Mouse (Mus musculus) hindbrain, embryonic 12.5 days (tissue): Measurements from ENCODE around the gene Ddx47. TPM values are rescaled to one million over a fixed set of nuclear protein-coding genes. Genes with fewer than 3 reads are reported as not detected.
A peak's percentile ranks its signal among the peaks of the same experiment; 100 is the strongest.

Experiments
- ATAC-seq: fragments of 200-750 bp; cut with Nextera tagmentation; 2 replicates; pipeline ENCODE4 v1.8.0; 2017; ENCODE audit warnings: moderate TSS enrichment; ENCODE audit not compliant: low FRiP score
- H3K27ac ChIP-seq: fragments of 300-500 bp; sonication (generic); 2 replicates; pipeline ENCODE4 v1.5.1; 2016; ENCODE audit warnings: mild to moderate bottlenecking
- H3K27me3 ChIP-seq: fragments of 300-500 bp; sonication (generic); 2 replicates; pipeline ENCODE4 v1.6.1; 2016; ENCODE audit warnings: mild to moderate bottlenecking
- H3K36me3 ChIP-seq: fragments of 300-500 bp; sonication (generic); 2 replicates; pipeline ENCODE4 v1.6.1; 2016; ENCODE audit warnings: mild to moderate bottlenecking
- H3K4me1 ChIP-seq: fragments of 300-500 bp; sonication (generic); 2 replicates; pipeline ENCODE4 v1.6.1; 2016
- H3K4me2 ChIP-seq: fragments of 300-500 bp; sonication (generic); replicated peaks from 2 replicates; pipeline ENCODE4 v1.6.1; 2016; ENCODE audit warnings: mild to moderate bottlenecking
- H3K4me3 ChIP-seq: fragments of 300-500 bp; sonication (generic); 2 replicates; pipeline ENCODE4 v1.5.1; 2016; ENCODE audit warnings: mild to moderate bottlenecking
- H3K9ac ChIP-seq: fragments of 300-500 bp; sonication (generic); 2 replicates; pipeline ENCODE4 v1.6.1; 2016; ENCODE audit warnings: mild to moderate bottlenecking, moderate library complexity
- H3K9me3 ChIP-seq: fragments of 300-500 bp; sonication (generic); replicated peaks from 2 replicates; pipeline ENCODE4 v1.6.1; 2016; ENCODE audit warnings: mild to moderate bottlenecking
- WGBS: fragments of 180-500 bp; shearing (Covaris S2); methylation state at CpG from one replicate; pipeline ENCODE4 v1.1.7; 2016; 5-methylcytosine and 5-hydroxymethylcytosine counted together
- polyA plus RNA-seq: library from polyadenylated mRNA; unstranded; fragments of >200 nt; fragmentation: Nextera tagmentation; extraction: Ambion mirVana; gene quantifications from 2 replicates; pipeline ENCODE4 v1.2.1, GENCODE M21; 2016

Gene Ddx47
- polyA plus RNA-seq, 1 experiment from 2014 or later = 84.0 TPM

DNA sequence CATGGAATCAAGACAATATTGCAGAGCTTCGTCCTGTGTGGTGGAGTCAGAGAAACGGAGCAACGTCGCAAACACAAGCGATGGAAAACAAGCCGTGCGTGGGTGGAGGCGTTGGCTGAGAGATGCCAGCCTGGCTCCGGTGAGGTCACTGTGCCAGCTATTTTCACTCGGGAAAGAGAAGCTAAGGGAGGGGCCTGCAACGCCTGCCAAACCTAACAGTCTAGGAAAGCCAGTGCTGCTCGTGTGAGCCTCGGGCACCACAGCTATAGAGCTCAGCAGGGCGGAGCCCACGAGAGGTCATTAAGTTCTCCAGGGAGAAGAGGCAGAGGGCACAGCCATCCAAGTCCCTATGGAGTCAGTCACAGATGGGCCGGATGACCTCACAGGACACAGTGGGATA, 37.5 kb downstream of the Ddx47 start:
- Histone ChIP-seq H3K27me3 (peaks cover 2% of the 10 kb centered on the region; the same call in 1 of the 2 replicates), H3K4me2 (no peak overlapping the region), H3K27ac (no peak overlapping the region), H3K4me1 (no peaks in the 10 kb centered on the region), H3K9me3 (no peaks in the 10 kb centered on the region), H3K9ac (no peak overlapping the region), H3K4me3 (no peak overlapping the region), H3K36me3 (no peaks in the 10 kb centered on the region)
- WGBS = 87% methylated on average over 16 of the region's 16 CpGs
- no peak for ATAC-seq

DNA sequence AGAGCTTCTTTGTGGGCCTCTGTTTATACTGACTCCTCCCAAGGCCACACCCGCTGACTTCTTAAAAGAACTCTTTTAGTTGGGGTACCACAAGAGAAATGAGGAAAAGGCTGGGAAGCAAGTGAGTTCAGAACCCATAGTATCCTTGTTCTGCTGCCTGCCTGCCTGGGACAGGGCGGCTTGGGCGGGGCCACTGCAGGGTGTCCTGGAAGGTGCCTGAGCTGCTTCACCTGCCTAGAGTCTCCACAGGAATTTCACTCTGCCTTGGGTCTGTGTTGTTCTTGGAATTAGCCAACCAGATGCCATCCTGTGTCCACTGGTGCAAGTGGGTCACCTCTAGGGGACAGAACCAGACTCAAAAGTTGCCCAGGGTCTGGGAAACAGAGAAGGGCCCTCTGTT, 42.4 kb downstream of the Ddx47 start:
- Histone ChIP-seq H3K4me1 (no peaks in the 10 kb centered on the region), H3K36me3 (no peaks in the 10 kb centered on the region), H3K27me3 (no peaks in the 10 kb centered on the region), H3K4me3 (no peak overlapping the region), H3K4me2 (no peak overlapping the region), H3K9ac (no peak overlapping the region), H3K9me3 (no peaks in the 10 kb centered on the region), H3K27ac (no peak overlapping the region)
- whole genome bisulfite sequencing = 70% methylated on average over 3 of the region's 3 CpGs
- no peak for ATAC-seq

DNA sequence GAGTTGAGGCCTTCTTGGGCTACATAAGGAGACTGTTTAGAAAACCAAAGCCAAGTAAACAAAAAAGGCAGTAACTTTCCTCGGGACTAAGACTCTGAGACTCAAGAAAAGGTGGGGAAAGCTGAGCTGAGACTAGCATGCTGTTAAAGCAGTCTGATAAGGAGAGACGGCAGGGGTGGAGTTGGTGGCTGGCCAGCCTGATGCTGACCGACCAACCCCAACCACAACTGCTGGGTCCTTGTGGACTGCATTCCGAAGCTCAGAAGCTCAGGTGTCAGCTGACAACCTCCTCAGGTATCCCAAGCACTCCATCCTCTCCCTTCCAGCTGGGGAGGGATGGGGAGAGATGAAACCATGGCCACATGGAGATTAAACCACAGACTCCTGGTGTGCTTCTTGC, 44.5 kb downstream of the Ddx47 start:
- no peaks in the 10 kb centered on the region for H3K36me3 ChIP-seq
- ATAC-seq = no peak

DNA sequence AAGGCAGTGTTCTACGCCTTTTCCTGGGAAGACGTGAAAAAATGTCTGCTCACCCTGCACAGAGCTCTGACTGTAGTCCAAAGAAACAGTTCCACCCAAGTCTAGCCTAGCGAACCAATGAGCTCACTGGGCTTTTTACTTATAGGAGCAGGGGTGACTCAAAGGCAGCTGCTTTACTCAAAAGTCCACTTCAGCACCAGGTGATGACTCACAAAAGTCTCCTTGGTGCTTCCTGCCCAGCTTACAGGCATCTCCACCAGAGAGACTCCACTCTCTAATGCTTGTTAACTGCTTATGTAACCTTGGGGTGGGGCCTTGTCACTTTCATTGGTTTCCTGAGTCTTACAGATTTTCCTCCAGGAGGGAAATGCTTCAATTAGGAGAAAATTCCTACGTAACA, 49.3 kb downstream of the Ddx47 start:
- no peak overlapping the region for H3K4me2 ChIP-seq
- WGBS = 95% methylated on average over 4 of the region's 4 CpGs
- H3K9me3 ChIP-seq = no peaks in the 10 kb centered on the region
- no peaks in the 10 kb centered on the region for H3K36me3 ChIP-seq
- peaks cover 8% of the 10 kb centered on the region for H3K4me1 ChIP-seq
- no peak overlapping the region for H3K9ac ChIP-seq
- ATAC-seq = no peak
- no peak overlapping the region for H3K27ac ChIP-seq
- H3K4me3 ChIP-seq = no peak overlapping the region
- H3K27me3 ChIP-seq = peaks cover 13% of the 10 kb centered on the region

More for the DNA sequence above, 44.5 kb downstream of the Ddx47 start:
- Histone ChIP-seq H3K4me2 (no peak overlapping the region), H3K4me3 (no peak overlapping the region), H3K4me1 (no peaks in the 10 kb centered on the region), H3K9me3 (no peaks in the 10 kb centered on the region), H3K27ac (no peak overlapping the region), H3K27me3 (no peaks in the 10 kb centered on the region), H3K9ac (no peak overlapping the region)
- WGBS = 75% methylated on average over 4 of the region's 4 CpGs

DNA sequence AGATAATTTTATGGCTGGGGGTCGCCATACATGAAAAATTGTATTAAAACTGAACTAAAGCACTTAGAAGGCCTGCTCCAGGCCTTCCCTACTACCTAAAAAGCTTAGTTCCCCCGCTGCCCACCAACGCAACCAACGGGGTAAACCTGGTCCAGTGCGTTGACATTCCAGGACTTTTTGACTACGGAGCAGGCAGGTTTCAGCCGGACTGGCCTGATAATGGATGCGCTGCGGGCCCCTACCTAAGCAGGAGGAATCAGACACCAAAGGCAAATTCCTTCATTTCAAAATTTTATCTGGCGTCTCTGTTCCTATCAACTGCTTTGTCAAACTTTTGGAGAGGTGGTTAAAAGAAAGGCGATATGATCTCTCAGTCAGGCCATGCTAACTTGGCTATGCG, 53.2 kb downstream of the Ddx47 start:
- no peaks in the 10 kb centered on the region for H3K9me3 ChIP-seq
- 68% methylated on average over 12 of the region's 12 CpGs for WGBS
- H3K9ac ChIP-seq = no peak overlapping the region
- H3K36me3 ChIP-seq = no peaks in the 10 kb centered on the region
- H3K4me2 ChIP-seq = no peak overlapping the region
- ATAC-seq = no peak
- H3K4me1 ChIP-seq = peaks cover 21% of the 10 kb centered on the region
- no peak overlapping the region for H3K4me3 ChIP-seq
- peaks cover 31% of the 10 kb centered on the region for H3K27me3 ChIP-seq
- H3K27ac ChIP-seq = no peak overlapping the region

DNA sequence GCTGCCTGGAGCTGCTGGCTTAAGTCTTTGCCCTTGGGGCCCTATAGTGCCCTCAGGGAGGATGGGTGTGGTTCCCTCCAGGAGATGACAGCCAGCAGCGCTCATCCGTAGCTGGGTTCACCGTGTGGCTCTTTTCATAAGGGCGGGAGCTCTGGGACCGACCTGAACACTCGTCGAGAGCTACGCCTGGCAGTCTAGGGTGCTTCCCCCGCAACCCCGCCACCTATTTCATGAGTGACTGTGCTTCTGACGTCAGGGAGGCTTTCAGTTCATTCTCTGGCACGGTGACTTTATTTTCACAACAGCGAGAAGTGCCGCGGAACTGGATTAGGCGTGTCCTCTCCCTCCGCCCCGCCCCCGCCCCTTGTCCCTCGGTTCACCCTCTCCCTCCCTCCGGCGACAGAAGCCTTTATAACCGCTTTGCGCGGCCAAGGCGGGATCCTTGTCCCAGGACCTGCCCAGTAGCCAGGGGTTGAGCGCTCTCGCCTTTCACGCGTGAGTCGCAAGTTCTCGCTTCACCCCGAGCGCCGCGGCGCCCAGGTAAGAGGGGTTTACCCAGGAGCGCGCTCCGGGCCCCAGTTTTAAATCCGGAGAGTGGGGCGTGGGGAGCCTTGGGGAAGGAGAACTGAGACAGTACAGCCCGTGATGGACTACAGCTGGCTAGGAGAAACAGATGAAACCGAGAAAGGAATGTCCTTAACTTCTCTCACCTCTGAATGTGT, 54.0 kb downstream of the Ddx47 start, which contains the start of gene Gprc5a:
Gene Gprc5a (plus strand): TSS at position 416 of the 722 bp plus-strand sequence.
- Histone ChIP-seq H3K9ac (peak within 1 kb of the TSS; percentile 62), H3K36me3 (no peaks in the 10 kb centered on the region), H3K27me3 (peaks cover 31% of the 10 kb centered on the region), H3K27ac (no peak within 1 kb of the TSS), H3K9me3 (no peaks in the 10 kb centered on the region), H3K4me2 (peak within 1 kb of the TSS; percentile 89), H3K4me3 (peak within 1 kb of the TSS; percentile 43), H3K4me1 (peaks cover 21% of the 10 kb centered on the region)
- peak; percentile 61; the same call in 1 of the 2 replicates for ATAC-seq
- under 1% methylated on average over 44 of the region's 44 CpGs for WGBS

DNA sequence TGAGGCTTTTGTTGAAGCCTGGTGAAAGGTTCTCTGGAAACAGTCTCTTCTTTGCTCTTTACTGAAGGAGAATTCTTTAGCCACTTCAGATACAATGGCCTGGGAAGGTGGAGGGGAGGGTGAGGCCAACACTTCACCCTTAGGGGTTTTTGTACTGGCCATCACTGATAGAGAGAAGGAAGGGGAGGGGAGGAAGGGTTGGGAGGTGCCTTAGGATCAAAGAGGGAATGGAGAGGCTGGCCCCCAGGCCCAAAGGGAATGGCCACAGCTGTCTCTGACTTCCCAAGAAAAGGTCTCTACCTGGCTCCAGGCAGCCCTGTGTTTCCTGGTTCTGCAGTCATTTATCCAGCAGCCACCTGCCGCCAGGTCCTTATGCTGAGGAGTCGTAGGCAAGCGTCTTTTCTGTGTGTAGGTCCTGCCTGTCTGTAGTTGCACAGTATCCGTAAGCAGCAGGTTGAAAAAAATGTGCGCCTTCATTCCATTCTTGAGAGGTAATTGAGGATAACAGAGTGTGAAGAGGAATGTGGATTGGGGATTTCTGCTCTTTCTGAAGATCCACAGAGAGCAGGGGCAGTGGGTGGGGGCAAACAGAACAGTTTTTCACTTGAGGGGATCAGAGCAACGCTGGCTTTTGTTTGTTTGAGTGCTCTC, 55.5 kb downstream of the Ddx47 start:
- Histone ChIP-seq H3K27me3 (peaks cover 31% of the 10 kb centered on the region), H3K4me3 (no peak overlapping the region), H3K4me2 (no peak overlapping the region), H3K27ac (no peak overlapping the region), H3K9me3 (no peaks in the 10 kb centered on the region), H3K4me1 (peaks cover 21% of the 10 kb centered on the region), H3K9ac (no peak overlapping the region), H3K36me3 (no peaks in the 10 kb centered on the region)
- WGBS = 25% methylated on average over 6 of the region's 6 CpGs
- ATAC-seq = no peak

DNA sequence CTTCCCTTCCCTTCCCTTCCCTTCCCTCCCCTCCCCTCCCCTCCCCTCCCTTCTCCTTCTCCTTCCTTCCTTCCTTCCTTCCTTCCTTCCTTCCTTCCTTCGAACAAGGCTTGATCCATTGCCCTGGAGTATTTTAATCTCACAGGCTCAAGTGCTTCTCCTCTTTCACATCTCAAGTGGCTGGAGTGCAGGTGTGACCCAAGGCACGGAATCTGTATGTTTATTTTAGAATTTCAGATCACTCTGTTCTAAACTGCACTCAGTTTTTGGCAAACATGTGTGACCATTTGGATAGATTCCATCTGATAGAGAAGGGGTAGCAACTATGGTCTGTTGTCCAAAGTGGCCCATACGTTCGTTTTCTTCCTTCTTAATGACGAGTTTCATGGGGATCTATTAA, 56.8 kb downstream of the Ddx47 start:
- Histone ChIP-seq H3K9me3 (no peaks in the 10 kb centered on the region), H3K4me3 (no peak overlapping the region), H3K27me3 (peaks cover 31% of the 10 kb centered on the region), H3K9ac (no peak overlapping the region), H3K4me2 (no peak overlapping the region), H3K36me3 (no peaks in the 10 kb centered on the region), H3K27ac (no peak overlapping the region), H3K4me1 (peaks cover 21% of the 10 kb centered on the region)
- ATAC-seq = no peak
- WGBS = 85% methylated on average over 5 of the region's 5 CpGs

DNA sequence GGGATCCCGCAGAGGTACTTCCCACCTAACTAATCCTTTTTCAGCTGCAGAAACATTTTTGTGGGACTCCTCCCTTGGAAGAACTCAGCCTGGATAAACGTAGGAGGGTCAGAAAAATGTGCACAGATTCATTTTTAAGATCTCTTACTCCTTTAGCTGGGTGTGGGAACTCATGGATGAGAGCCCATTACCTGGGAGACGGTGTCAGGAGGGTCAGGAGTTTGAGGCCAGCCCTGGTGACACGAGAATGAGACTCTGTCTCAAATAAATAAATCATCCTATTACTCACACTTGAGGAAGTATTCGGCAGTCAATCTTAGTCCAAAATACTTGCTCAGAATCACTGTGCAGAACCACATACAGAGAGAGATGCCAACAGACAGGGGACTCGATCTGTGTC, 58.4 kb downstream of the Ddx47 start:
- Histone ChIP-seq H3K4me3 (no peak overlapping the region), H3K9ac (no peak overlapping the region), H3K4me2 (no peak overlapping the region), H3K27ac (no peak overlapping the region), H3K9me3 (no peaks in the 10 kb centered on the region), H3K36me3 (no peaks in the 10 kb centered on the region), H3K4me1 (peaks cover 21% of the 10 kb centered on the region), H3K27me3 (peaks cover 27% of the 10 kb centered on the region)
- ATAC-seq = no peak
- 64% methylated on average over 6 of the region's 6 CpGs for WGBS

DNA sequence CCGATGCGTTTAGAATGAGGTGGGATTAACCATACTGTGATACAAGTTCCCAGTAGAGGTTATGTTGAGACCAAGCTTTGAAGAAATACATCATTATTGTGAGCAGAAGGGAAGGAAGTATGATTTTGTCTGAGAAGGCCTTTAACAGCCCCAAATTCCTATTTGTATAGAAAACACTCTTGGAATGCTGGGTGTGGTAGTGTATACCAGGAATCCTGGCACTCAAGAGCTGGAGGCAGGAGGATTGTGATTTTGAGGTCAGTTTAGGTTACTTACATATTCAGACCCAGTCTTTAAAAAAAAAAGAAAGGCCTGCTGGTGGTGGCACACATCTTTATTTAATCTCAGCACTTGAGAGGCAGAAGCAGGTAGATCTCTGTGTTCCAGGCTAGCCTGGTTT, 58.9 kb downstream of the Ddx47 start:
- WGBS = 82% methylated on average over 2 of the region's 2 CpGs

More for the DNA sequence above, 58.9 kb downstream of the Ddx47 start:
- Histone ChIP-seq H3K4me2 (no peak overlapping the region), H3K4me1 (peaks cover 17% of the 10 kb centered on the region), H3K4me3 (no peak overlapping the region), H3K27ac (no peak overlapping the region), H3K27me3 (peaks cover 22% of the 10 kb centered on the region), H3K9ac (no peak overlapping the region), H3K9me3 (no peaks in the 10 kb centered on the region), H3K36me3 (no peaks in the 10 kb centered on the region)
- ATAC-seq = no peak
